Mouse (Mus musculus) adrenal gland, adult 10 weeks (tissue): ENCODE measurements around the gene Vmn1r119. TPM values are rescaled to one million over a fixed set of nuclear protein-coding genes. Genes with fewer than 3 reads are reported as not detected.

ENCODE experiments used
- polyA plus RNA-seq: library from polyadenylated mRNA; stranded (reverse); fragments of 350-450 nt; fragmentation: Illumina TruSeq; extraction: RNeasy Lipid Tissue Mini Kit (QIAGEN cat#74804); gene quantifications from one replicate; pipeline ENCODE4 v1.2.3, GENCODE M21; 2014; ENCODE audit warnings: low read depth, low replicate concordance

Vmn1r119 gene
- polyA plus RNA-seq: not detected

GRCm38 (mm10) chr7:21012355-21012754 is at the start of gene Vmn1r119:
Gene Vmn1r119, minus strand, starts transcription at chr7:21012455.

GRCm38 (mm10) chr7:21053684-21054083 is 41.4 kb upstream of the Vmn1r119 start, which contains the start of gene Vmn1r120:
Gene Vmn1r120, minus strand, starts transcription at chr7:21053784.

Other genes starting within 250 kb of the Vmn1r119 start
- not detected for gene Vmn1r112, start 241.3 kb downstream of the Vmn1r119 start, polyA plus RNA-seq
- not detected for gene Vmn1r113, start 225.2 kb downstream of the Vmn1r119 start, polyA plus RNA-seq
- gene Vmn1r114, start 200.3 kb downstream of the Vmn1r119 start, polyA plus RNA-seq: not detected
- gene Vmn1r115, start 167.5 kb downstream of the Vmn1r119 start, polyA plus RNA-seq: not detected
- gene Vmn1r116, start 140.2 kb downstream of the Vmn1r119 start, polyA plus RNA-seq: not detected
- not detected for gene Vmn1r117, start 128.3 kb downstream of the Vmn1r119 start, polyA plus RNA-seq
- gene Vmn1r118, start 100.1 kb downstream of the Vmn1r119 start, polyA plus RNA-seq: not detected
- gene Vmn1r120, start 41.3 kb upstream of the Vmn1r119 start, polyA plus RNA-seq: not detected
- gene Vmn1r121, start 86.1 kb upstream of the Vmn1r119 start, polyA plus RNA-seq: not detected
- gene Vmn1r122, start 121.7 kb upstream of the Vmn1r119 start, polyA plus RNA-seq: not detected
- not detected for gene Vmn1r123, start 149.7 kb upstream of the Vmn1r119 start, polyA plus RNA-seq
- gene Gm5157, start 178.0 kb upstream of the Vmn1r119 start, polyA plus RNA-seq: not detected
- not detected for gene Vmn1r124, start 248.2 kb upstream of the Vmn1r119 start, polyA plus RNA-seq